Mouse (Mus musculus): ENCODE data around the gene Pxn.
A peak's percentile ranks its signal among the peaks of the same experiment; 100 is the strongest.

The Pxn gene

GRCm38 (mm10) chr5:115548501-115549285 is 42.2 kb downstream of the Pxn start:
- no peak for DNase-seq (ENCODE audit: low read depth in 2 of 2, low spot score in 2 of 2)

DNA sequence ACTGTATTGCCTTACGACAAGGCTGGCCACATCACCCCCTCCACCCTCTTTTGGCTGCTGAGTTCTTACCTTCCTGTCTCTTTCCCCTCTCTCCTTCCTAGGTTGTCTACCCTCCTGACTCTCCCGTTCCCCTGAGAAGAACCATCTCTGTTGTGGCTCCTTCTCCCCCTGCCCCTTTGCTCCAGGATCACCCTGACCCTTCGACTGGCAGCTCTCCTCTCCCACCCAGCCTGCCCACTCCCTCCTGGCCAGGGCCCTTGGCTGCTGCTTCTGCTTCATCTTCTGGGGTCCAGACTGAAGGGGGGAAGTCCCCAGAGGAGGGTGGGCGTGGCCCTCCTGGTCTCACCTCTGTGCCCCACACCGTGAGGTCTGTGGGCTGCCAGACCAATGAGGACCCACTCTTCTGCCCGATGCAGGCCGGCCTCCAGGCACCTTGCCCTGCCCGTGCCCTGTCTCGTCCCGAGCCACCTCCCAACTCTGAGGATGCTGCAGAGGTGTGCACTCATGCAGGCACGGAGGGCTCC is 44.1 kb downstream of the Pxn start:
- no peak for DNase-seq (ENCODE audit: low read depth in 2 of 2, low spot score in 2 of 2)

GRCm38 (mm10) chr5:115551386-115551785 is 44.9 kb downstream of the Pxn start:
- DNase-seq (ENCODE audit: low read depth in 2 of 2, low spot score in 2 of 2) = no peak

- DNase-seq (ENCODE audit: low read depth in 2 of 2, low spot score in 2 of 2) = no peak
Observed at GRCm38 (mm10) chr5:115551799-115552198, 45.3 kb downstream of the Pxn start.

DNA sequence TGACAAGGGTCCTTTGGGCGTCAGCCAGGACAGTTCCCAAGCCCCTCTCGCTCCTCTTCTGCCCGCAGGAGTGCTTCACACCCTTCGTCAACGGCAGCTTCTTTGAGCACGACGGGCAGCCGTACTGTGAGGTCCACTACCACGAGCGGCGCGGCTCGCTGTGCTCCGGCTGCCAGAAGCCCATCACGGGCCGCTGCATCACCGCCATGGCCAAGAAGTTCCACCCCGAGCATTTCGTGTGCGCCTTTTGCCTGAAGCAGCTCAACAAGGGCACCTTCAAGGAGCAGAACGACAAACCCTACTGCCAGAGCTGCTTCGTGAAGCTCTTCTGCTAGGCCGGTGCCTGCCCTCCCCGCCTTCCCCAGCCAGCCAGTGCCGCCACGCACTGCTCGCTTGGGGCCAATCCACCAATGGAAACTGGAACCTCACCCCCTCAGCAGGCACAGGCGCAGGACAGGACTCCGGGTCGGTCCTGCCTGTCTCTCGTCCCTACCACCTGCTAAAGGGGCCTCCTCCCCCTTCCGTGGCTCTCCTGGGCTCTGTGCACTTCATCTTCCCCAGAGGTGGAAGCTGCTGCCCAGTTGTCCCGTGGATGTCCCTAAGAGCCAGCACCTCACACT is 47.4 kb downstream of the Pxn start:
- no peak for DNase-seq (ENCODE audit: low read depth in 2 of 2, low spot score in 2 of 2)

DNA sequence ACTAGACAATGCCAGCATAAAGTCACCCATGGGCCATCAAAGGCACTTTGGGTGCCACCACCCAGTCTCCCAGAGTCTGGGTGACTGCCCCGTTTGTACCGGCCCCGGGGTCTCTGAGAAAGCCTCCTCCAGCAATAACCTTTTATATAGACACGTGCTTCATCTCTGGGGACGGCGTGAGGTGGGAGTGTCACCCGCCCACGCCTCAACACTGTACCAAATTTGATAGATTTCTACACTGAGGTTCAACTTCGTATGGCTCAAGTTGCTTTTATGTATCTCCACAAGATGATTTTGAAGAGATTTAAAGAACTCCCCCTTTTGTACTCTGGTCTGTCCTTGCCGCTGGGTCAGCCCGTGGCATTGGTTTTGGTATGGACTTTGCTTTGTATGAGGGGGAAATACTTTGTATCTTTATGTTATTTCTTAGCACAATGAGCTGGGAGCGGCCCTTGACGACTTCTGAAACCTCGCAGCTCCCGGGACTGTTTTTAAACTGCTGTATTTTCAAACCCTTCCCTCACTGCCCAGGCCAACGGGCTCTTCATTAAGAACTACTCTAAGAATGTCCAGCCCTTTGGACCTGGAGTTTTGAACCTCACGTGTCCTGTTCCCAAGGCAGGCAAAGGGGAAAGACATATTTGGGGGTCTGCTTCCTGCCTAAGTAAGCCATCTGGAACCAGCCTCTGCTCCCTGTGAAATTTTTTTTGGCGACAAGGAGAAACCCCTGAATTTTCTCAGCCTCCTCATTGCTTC is 48.2 kb downstream of the Pxn start:
- DNase-seq (ENCODE audit: low read depth in 2 of 2, low spot score in 2 of 2) = no peak

- peak; percentile 64 to 72 for DNase-seq (ENCODE audit: low read depth in 2 of 2, low spot score in 2 of 2)
Observed at GRCm38 (mm10) chr5:115556217-115556616, 49.7 kb downstream of the Pxn start.

DNA sequence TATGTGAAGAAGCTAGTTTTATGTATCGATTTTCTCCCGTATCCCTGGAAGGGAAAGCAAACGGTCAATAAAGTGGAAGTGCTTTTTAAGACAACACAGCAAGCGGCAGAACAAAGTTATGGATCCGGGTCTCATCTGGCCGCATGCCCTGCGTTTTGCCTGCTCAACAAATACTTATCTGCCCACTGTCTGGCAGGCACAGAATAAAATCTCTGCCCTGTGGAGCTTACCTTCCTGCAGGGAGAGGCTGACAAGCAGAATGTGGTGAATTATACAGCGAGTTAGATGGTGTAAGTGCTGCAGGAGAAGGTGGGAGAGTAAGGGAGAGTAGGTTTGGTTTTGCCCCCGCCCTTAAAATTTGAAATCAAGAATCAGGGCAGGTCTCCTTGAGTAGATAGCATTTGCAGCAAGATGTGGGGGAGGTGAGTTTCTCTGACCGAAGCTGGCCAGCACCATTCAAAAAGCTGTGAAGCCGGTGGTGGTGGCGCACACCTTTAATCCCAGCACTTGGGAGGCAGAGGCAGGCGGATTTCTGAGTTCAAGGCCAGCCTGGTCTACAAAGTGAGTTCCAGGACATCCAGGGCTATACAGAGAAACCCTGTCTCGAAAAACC is 51.8 kb downstream of the Pxn start:
- DNase-seq (ENCODE audit: low read depth in 2 of 2, low spot score in 2 of 2) = no peak

DNA sequence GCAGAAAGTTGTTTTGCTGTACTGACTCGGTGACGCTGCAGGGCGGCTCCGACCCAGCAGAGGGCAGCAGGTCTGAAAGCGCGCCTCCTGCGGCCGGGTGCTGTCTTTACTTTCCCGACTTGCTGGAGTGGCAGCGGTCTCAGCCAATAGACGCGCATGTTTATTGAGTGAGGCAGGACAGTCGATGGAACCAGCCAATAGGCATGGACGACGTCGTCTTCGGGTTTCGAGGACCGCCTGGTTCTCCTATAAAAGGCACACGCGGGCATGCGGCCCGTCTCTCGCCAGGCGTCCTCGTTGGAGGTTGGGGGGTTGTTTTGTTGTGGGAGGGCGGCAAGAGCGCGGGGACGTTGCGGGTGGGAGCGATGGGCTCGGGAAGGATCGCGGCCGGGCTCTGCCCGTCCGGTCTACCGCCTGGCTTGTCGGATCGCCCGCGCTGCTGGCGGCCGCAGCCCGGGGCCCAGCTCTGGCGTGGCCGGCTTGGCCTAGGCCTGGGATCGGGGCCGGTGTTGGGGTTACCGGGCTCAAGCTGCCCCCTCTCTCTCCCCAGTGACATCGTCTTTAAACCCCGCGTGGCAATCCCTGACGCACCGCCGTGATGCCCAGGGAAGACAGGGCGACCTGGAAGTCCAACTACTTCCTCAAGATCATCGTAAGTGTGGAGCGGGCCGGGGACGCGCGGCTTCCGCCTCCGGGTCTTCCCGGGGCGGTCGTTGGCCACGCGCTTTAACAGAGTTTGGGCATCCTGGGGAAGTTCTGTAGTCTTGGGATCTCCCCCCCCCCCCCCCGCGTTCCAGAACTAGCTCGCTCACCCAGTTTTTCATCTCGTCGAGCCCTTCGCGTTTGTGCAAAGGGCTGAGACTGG is 53.0 kb downstream of the Pxn start, which contains the start of gene Rplp0:
Gene Rplp0, plus strand, starts transcription at position 231 of the 865 bp plus-strand sequence.
- peak; percentile 99 to 100 for DNase-seq (ENCODE audit: low read depth in 2 of 2, low spot score in 2 of 2)

DNA sequence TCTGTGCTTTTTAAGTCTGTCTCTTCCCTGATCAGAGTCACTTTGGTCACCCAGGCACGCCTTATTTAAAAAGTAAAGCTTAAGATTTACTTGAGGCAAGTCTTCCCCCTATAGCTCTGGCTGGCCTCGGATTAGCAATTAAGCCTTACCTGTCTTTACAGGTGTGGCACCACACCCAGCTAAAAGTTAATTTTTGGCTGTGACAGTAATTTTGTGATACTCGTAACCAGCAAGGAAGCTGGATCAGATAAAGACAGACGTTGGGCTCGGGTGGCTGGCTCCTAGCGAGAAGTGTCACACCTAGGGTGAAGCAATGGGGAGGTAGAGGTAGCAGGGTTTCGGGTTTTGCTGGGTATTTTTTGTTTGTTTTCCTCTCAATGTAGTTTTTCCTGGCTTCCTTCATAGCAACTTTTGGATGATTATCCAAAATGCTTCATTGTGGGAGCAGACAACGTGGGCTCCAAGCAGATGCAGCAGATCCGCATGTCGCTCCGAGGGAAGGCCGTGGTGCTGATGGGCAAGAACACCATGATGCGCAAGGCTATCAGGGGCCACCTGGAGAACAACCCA is 53.9 kb downstream of the Pxn start:
- DNase-seq (ENCODE audit: low read depth in 2 of 2, low spot score in 2 of 2) = no peak

GRCm38 (mm10) chr5:115563771-115564585 is 57.5 kb downstream of the Pxn start:
- DNase-seq (ENCODE audit: low read depth in 2 of 2, low spot score in 2 of 2) = no peak

GRCm38 (mm10) chr5:115564737-115565393 is 58.4 kb downstream of the Pxn start, which contains the start of gene Gcn1l1:
Gcn1l1 (plus strand) TSS chr5:115565254.
- DNase-seq (ENCODE audit: low read depth in 2 of 2, low spot score in 2 of 2) = peak; percentile 49 to 58

DNA sequence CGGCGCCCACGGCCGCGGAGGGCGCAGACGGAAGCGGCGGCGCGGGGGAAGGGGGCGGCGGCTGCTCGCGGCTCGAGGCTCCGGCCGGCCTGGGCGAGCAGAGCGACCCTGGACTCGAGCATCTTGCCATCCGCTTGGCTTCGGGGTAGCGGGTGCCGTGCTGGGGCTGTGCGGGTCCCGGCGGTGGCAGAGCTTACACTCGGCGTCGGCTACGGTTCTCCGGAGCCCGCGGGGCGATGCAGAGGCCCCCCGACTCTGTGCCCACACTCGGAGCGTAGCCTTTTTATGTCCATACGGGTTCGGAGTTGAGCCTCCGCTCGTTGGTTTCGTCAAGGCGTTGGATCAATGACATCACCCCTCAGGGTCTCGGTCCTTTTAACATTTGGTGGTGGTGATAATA is 58.9 kb downstream of the Pxn start:
- DNase-seq (ENCODE audit: low read depth in 2 of 2, low spot score in 2 of 2) = peak in 1 of 2 experiments; percentile 15

DNA sequence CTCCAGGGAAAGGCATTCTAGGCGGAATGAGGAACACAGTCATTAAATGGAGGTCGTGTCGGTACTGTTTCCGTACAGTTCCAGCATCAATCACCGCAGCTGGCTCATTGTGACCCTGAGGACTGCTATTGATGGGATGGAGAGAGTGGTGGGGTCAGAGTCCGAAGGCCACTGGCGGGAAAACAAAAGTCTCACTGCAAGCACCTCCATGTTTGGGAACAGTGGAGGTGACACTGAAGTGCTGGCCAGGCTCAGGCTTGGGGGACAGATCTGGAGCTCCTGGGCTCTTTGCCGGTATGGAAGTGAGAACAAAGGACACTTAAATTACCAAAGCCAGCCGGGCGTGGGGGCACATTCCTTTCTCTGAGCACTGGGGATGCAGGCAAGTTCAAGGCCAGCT is 62.2 kb downstream of the Pxn start:
- DNase-seq (ENCODE audit: low read depth in 2 of 2, low spot score in 2 of 2) = no peak

- DNase-seq (ENCODE audit: low read depth in 2 of 2, low spot score in 2 of 2) = no peak
Observed at GRCm38 (mm10) chr5:115569308-115569707, 62.8 kb downstream of the Pxn start.

GRCm38 (mm10) chr5:115569721-115570120 is 63.2 kb downstream of the Pxn start:
- DNase-seq (ENCODE audit: low read depth in 2 of 2, low spot score in 2 of 2) = no peak

- DNase-seq (ENCODE audit: low read depth in 2 of 2, low spot score in 2 of 2) = no peak
Observed at GRCm38 (mm10) chr5:115571086-115571485, 64.6 kb downstream of the Pxn start.
